Mouse (Mus musculus): ENCODE measurements around the gene Htr1d. TPM values are rescaled to one million over a fixed set of nuclear protein-coding genes. Genes with fewer than 3 reads are reported as not detected.
A peak's percentile ranks its signal among the peaks of the same experiment; 100 is the strongest.

The Htr1d gene
- total RNA-seq, 1 experiment from 2014 or later, result not detected

DNA sequence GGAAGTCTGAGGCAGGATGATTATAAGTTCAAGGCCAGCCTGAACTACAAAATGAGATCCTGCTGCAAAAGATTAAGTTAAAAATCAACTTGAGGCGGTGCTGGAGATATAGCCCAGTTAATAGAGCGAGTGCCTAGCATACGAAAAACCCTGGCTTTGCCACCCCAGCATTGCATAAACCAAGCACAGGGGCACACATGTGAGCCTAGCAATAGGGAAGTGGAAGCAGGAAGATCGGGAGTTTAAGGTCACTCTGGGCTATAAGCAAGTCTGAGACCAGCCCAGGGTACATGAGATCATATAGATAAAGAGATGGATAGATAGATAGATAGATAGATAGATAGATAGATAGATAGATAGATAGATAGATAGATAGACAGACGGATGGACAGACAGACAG is 26.5 kb downstream of the Htr1d start:
- no peak for ATAC-seq (replicated peaks; ENCODE audit: insufficient number of reproducible peaks, low FRiP score, low TSS enrichment, poor library complexity, severe bottlenecking)

DNA sequence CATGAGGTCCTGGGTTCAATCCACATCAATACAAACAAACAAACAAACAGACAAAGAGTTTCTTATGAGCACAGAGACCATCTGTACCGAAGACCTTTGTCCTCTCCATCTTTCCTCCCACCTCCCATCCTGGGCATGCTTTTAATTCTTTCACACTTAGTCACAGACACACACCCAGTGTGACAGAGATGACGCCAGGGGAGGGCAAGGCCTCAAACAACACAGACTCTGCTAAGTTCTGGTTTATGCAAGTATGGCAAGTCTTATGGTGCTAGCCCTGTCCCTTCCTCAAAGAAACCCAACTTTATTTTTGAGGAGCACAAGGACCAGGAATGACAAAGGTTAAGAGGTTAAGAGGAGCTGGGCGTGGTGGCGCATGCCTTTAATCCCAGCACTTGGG is 26.9 kb downstream of the Htr1d start:
- no peak for ATAC-seq (replicated peaks; ENCODE audit: insufficient number of reproducible peaks, low FRiP score, low TSS enrichment, poor library complexity, severe bottlenecking)

DNA sequence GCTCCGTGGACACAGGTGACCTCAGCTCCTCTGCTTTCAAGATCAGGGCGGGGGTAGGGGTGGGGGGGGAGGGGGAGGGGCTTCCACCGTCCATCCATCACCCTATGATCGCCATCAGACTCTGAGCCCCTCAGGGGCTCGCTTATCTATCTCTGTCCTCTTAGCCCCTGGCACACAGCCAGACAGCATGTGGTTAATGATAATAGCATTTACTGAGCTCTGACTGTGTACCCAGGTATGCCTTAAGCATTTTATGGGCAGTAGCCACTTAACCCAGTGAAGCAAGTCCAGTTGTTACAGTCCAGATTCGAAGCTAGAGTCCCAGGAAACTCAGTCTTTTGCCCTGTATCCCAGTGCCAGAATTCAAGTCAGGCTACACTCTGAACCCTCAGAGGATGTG is 28.2 kb downstream of the Htr1d start:
- ATAC-seq (replicated peaks; ENCODE audit: insufficient number of reproducible peaks, low FRiP score, low TSS enrichment, poor library complexity, severe bottlenecking), result no peak

GRCm38 (mm10) chr4:136452286-136452685 is 29.0 kb downstream of the Htr1d start:
- ATAC-seq (replicated peaks; ENCODE audit: insufficient number of reproducible peaks, low FRiP score, low TSS enrichment, poor library complexity, severe bottlenecking), result no peak

DNA sequence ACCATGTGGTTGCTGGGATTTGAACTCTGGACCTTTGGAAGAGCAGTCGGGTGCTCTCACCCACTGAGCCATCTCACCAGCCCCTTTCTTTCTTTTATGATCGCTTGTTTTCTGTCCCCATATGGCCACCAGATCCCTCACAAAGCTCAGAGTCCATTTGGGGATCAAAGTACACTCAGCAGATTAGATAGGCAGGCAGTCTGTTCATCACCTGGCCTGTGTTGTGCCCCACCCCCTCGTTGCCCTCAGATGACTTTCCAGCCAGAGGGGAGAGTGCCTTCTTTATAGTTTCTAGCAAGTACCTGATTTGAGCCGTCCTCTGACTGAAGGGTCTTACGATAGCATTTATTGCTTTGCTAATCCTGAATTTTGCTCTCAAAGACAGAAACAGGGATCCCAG is 29.5 kb downstream of the Htr1d start:
- no peak for ATAC-seq (replicated peaks; ENCODE audit: insufficient number of reproducible peaks, low FRiP score, low TSS enrichment, poor library complexity, severe bottlenecking)

GRCm38 (mm10) chr4:136454850-136455260 is 31.5 kb downstream of the Htr1d start:
- ATAC-seq (replicated peaks; ENCODE audit: insufficient number of reproducible peaks, low FRiP score, low TSS enrichment, poor library complexity, severe bottlenecking), result peak; percentile 59; the same call in 1 of the 2 replicates

GRCm38 (mm10) chr4:136456516-136457218 is 33.3 kb downstream of the Htr1d start:
- no peak for ATAC-seq (replicated peaks; ENCODE audit: insufficient number of reproducible peaks, low FRiP score, low TSS enrichment, poor library complexity, severe bottlenecking)

DNA sequence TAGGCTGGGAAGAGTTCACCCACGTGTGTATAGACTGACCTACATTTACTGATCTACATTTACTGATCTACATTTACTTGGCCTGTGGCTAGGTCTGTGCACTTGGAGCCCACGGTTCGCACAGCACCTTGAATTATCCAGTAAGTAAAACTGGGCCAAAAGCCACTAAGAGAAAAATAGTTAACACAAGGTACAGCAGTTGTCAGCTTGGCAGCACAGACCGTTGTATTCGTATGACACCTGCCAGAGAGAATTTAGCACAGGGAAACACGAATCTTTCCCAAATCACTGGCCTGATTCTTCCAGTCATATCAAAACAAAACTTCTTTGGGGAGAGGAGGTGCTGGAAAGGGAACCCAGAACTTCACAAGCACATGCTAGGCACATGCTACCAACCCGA is 35.0 kb downstream of the Htr1d start:
- no peak for ATAC-seq (replicated peaks; ENCODE audit: insufficient number of reproducible peaks, low FRiP score, low TSS enrichment, poor library complexity, severe bottlenecking)

GRCm38 (mm10) chr4:136459210-136459609 is 35.9 kb downstream of the Htr1d start:
- no peak for ATAC-seq (replicated peaks; ENCODE audit: insufficient number of reproducible peaks, low FRiP score, low TSS enrichment, poor library complexity, severe bottlenecking)

DNA sequence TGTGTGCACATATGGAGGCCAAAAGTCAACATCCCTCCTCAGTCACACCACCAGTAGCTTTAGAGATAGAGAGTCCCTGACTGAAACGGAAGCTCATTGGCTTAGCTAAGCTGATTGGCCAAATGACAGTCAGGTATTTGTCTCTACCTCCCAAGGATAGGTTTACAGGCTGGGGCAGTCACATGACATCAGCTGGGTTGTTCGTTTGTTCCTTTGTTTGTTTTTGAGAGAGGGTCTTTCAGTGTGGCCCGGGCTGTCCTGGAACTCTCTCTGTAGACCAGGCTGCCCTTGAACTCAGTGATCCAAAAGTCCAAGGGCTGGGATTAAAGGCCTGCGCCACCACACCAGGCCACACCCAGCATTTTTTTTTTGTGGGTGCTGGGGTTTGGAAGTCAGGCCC is 37.9 kb downstream of the Htr1d start:
- ATAC-seq (replicated peaks; ENCODE audit: insufficient number of reproducible peaks, low FRiP score, low TSS enrichment, poor library complexity, severe bottlenecking), result no peak

GRCm38 (mm10) chr4:136461761-136462085 is 38.4 kb downstream of the Htr1d start:
- no peak for ATAC-seq (replicated peaks; ENCODE audit: insufficient number of reproducible peaks, low FRiP score, low TSS enrichment, poor library complexity, severe bottlenecking)

DNA sequence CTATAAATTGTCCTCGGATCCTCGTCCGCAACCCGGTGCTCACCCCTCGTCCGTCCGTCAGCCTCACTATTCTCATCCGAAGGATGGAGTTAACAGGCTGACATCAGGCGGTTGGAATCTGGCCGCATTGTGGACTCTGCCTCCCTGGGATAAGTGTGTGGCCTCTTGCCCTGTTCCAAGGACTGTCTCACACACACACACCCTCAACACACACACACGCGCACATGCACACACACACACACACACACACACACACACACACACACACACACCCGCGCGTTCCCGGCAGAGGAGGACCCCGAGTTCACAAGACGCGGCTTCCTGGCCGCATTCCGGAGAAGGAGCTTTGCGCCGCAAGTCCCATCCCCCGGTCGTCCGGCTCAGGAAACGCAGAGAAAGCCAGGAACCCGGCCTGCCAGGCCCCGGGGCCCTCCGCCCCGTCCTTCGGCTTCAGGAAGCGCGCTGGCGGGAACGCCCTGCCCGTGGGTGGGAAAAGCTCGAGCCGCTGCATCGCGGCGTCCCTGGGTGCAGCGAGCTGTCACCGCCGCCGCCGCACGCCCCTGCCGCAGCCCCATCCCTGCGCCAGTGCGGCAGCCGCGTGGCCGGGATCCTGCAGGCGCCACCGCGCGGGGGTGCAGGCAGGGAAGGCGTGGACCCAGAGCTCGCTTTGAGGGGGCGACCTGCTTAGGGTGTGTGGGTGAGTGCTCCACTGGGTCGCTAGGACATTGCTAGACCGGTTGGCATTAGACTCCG is 38.9 kb downstream of the Htr1d start, which contains the start of gene 6030445D17Rik:
Gene 6030445D17Rik, plus strand, starts transcription at position 165 of the 753 bp plus-strand sequence.
- no peak for ATAC-seq (replicated peaks; ENCODE audit: insufficient number of reproducible peaks, low FRiP score, low TSS enrichment, poor library complexity, severe bottlenecking)

GRCm38 (mm10) chr4:136462839-136463178 is 39.5 kb downstream of the Htr1d start:
- peak; percentile 46; the same call in 1 of the 2 replicates for ATAC-seq (replicated peaks; ENCODE audit: insufficient number of reproducible peaks, low FRiP score, low TSS enrichment, poor library complexity, severe bottlenecking)

GRCm38 (mm10) chr4:136463436-136463835 is 40.1 kb downstream of the Htr1d start:
- ATAC-seq (replicated peaks; ENCODE audit: insufficient number of reproducible peaks, low FRiP score, low TSS enrichment, poor library complexity, severe bottlenecking), result no peak

- no peak for ATAC-seq (replicated peaks; ENCODE audit: insufficient number of reproducible peaks, low FRiP score, low TSS enrichment, poor library complexity, severe bottlenecking)
Measured at GRCm38 (mm10) chr4:136466226-136466625, 42.9 kb downstream of the Htr1d start.

DNA sequence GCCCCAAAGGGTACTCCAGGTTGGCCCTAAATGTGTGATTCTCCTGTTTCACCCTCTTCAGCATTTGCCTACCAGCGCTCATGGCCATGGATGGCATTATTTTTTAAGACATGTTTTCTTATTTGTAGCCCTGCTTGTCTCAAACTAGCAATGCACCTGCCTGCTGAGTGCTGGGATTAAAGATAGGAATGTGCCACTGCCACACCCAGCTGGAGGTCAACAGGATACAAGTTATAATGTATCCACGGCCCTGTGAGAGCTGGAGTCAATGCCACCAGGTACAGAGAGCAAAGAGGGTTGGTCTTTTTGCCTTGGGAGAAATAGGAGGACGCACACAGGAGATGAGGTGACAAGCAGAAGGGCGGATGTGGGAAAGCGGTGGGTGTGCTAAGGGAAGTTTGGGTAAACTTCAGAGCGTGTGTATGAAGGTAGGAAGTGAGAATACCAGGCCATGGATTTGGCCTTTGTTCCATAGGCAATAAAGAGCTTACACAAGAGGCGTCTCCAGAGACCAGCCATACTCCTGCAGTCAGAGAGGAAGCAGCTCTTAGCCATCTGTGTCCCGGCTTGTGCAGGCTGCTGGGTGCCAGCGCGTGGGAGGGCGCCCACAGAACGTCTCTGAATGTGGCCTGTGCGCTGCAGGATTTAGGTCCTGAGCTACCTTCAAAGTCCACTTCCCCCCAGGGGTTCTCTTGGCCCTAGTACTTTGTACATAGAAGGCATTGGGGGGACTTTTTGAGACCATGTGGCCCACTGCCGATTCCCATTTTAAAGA is 45.4 kb downstream of the Htr1d start:
- ATAC-seq (replicated peaks; ENCODE audit: insufficient number of reproducible peaks, low FRiP score, low TSS enrichment, poor library complexity, severe bottlenecking), result peak; percentile 19

GRCm38 (mm10) chr4:136469371-136469903 is 46.1 kb downstream of the Htr1d start, which contains the start of gene Luzp1:
Gene Luzp1, plus strand, starts transcription at chr4:136469761.
- peak; percentile 96 for ATAC-seq (replicated peaks; ENCODE audit: insufficient number of reproducible peaks, low FRiP score, low TSS enrichment, poor library complexity, severe bottlenecking)

GRCm38 (mm10) chr4:136469941-136470346 is 46.6 kb downstream of the Htr1d start:
- no peak for ATAC-seq (replicated peaks; ENCODE audit: insufficient number of reproducible peaks, low FRiP score, low TSS enrichment, poor library complexity, severe bottlenecking)

DNA sequence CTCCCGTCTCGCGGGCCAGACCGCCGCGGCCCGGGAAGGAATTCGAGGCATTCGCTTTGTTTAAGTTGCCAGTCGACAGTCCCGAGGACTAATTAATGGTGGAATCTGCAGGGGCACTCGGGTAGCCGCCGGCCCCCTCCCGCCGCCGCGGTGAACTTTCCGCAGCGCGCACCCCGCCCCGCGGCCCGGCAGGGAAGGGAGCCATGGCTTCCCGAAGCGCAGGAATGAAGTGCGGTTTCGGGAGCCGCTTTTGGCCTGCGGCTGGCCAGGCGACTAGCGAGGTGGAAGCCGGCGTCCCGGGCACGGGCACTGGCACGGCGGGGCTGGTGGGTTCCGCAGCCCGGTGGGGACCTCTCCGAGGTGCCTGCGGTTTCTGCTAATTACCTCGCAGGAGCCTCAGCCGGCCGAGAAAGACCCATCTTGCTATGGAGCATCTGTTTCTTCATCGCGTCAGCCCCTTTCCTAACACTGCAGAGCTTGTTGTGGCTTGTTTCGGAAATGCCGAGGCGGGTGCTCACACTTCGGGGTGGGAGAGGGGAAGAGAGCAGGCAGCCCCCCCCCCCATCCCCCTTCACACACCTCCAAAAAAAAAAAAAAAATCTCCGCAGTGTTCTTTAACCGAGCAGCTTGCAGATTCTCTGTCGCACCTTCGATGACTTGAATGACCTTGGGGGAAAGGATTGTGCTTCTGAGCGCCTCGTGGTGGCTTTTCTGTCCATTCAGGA is 47.2 kb downstream of the Htr1d start:
- ATAC-seq (replicated peaks; ENCODE audit: insufficient number of reproducible peaks, low FRiP score, low TSS enrichment, poor library complexity, severe bottlenecking), result no peak

All from monocyte, adult 5-6 weeks (primary cell).